Mouse (Mus musculus) lung, embryonic 15.5 days (tissue): ENCODE measurements at regions not wholly inside any gene's neighbourhood (a gene's known extent, or its start where the extent isn't known, plus 50 kb on each side); places are given as distances from the start of the nearest gene placed in this dataset.

Experiments
- ATAC-seq: fragments of 200-750 bp; cut with Nextera tagmentation; 2 replicates; pipeline ENCODE4 v1.8.0; 2017; ENCODE audit warnings: moderate number of reproducible peaks, borderline replicate concordance; ENCODE audit not compliant: low FRiP score, low TSS enrichment; ENCODE audit errors: extremely low read depth
- H3K27ac ChIP-seq: fragments of 300-500 bp; sonication (generic); 2 replicates; pipeline ENCODE4 v1.5.1; 2015; ENCODE audit warnings: moderate library complexity, mild to moderate bottlenecking, inconsistent platforms
- H3K27me3 ChIP-seq: fragments of 300-500 bp; sonication (generic); 2 replicates; pipeline ENCODE4 v1.6.1; 2015; ENCODE audit warnings: inconsistent platforms
- H3K36me3 ChIP-seq: fragments of 300-500 bp; sonication (generic); 2 replicates; pipeline ENCODE4 v1.6.1; 2015; ENCODE audit warnings: inconsistent platforms
- H3K4me1 ChIP-seq: fragments of 300-500 bp; sonication (generic); 2 replicates; pipeline ENCODE4 v1.6.1; 2015; ENCODE audit warnings: inconsistent platforms
- H3K4me2 ChIP-seq: fragments of 300-500 bp; sonication (generic); 2 replicates; pipeline ENCODE4 v1.6.1; 2015; ENCODE audit warnings: inconsistent platforms, mild to moderate bottlenecking, moderate library complexity
- H3K4me3 ChIP-seq: fragments of 300-500 bp; sonication (generic); 2 replicates; pipeline ENCODE4 v1.5.1; 2015; ENCODE audit warnings: mild to moderate bottlenecking, inconsistent platforms
- H3K9ac ChIP-seq: fragments of 300-500 bp; sonication (generic); 2 replicates; pipeline ENCODE4 v1.6.1; 2015; ENCODE audit warnings: inconsistent platforms
- H3K9me3 ChIP-seq: fragments of 300-500 bp; sonication (generic); 2 replicates; pipeline ENCODE4 v1.6.1; 2016; ENCODE audit warnings: inconsistent platforms
- WGBS: fragments of 180-500 bp; shearing (Covaris S2); methylation state at CpG from one replicate; pipeline ENCODE4 v1.1.7; 2015; 5-methylcytosine and 5-hydroxymethylcytosine counted together

- Histone ChIP-seq H3K9me3 (no peaks in the 10 kb centered on the region), H3K4me2 (no peak overlapping the region), H3K4me1 (peaks cover 19% of the 10 kb centered on the region), H3K36me3 (no peaks in the 10 kb centered on the region), H3K27me3 (no peaks in the 10 kb centered on the region), H3K27ac (no peak overlapping the region), H3K4me3 (no peak overlapping the region), H3K9ac (no peak overlapping the region)
- 14% methylated on average over 1 of the region's 1 CpGs for WGBS
- ATAC-seq, result peak; percentile 39; the same call in 1 of the 2 replicates
Measured at GRCm38 (mm10) chr12:9655794-9656193, 85.9 kb downstream of the Osr1 start.

- Histone ChIP-seq H3K4me3 (no peak overlapping the region), H3K4me1 (peaks cover 19% of the 10 kb centered on the region), H3K9ac (no peak overlapping the region), H3K27me3 (no peaks in the 10 kb centered on the region), H3K36me3 (no peaks in the 10 kb centered on the region), H3K4me2 (no peak overlapping the region), H3K27ac (peak overlapping the region; percentile 54), H3K9me3 (no peaks in the 10 kb centered on the region)
- 19% methylated on average over 3 of the region's 3 CpGs for WGBS
- ATAC-seq, result peak; percentile 57; the same call in 1 of the 2 replicates
Measured at GRCm38 (mm10) chr12:9656324-9656723, 86.4 kb downstream of the Osr1 start.

- no peak for ATAC-seq
Measured at GRCm38 (mm10) chr12:9657199-9657766, 87.4 kb downstream of the Osr1 start.

GRCm38 (mm10) chr12:9657793-9658192, 87.9 kb downstream of the Osr1 start:
- Histone ChIP-seq H3K4me3 (no peak overlapping the region), H3K9me3 (no peaks in the 10 kb centered on the region), H3K4me2 (no peak overlapping the region), H3K27me3 (no peaks in the 10 kb centered on the region), H3K9ac (no peak overlapping the region), H3K27ac (no peak overlapping the region), H3K36me3 (no peaks in the 10 kb centered on the region), H3K4me1 (peaks cover 19% of the 10 kb centered on the region)
- no peak for ATAC-seq
- 36% methylated on average over 8 of the region's 8 CpGs for WGBS

More at GRCm38 (mm10) chr12:9657199-9657766, 87.4 kb downstream of the Osr1 start:
- no peaks in the 10 kb centered on the region for H3K9me3 ChIP-seq
- no peak overlapping the region for H3K27ac ChIP-seq
- H3K4me3 ChIP-seq, result no peak overlapping the region
- H3K4me2 ChIP-seq, result no peak overlapping the region
- 11% methylated on average over 8 of the region's 8 CpGs for WGBS
- H3K4me1 ChIP-seq, result peaks cover 19% of the 10 kb centered on the region
- H3K36me3 ChIP-seq, result no peaks in the 10 kb centered on the region
- H3K9ac ChIP-seq, result no peak overlapping the region
- H3K27me3 ChIP-seq, result no peaks in the 10 kb centered on the region

GRCm38 (mm10) chr12:9660299-9660698, 90.4 kb downstream of the Osr1 start:
- WGBS, result 9% methylated on average over 1 of the region's 1 CpGs
- H3K9ac ChIP-seq, result no peak overlapping the region
- ATAC-seq, result no peak
- H3K9me3 ChIP-seq, result no peaks in the 10 kb centered on the region
- no peaks in the 10 kb centered on the region for H3K27me3 ChIP-seq
- H3K4me2 ChIP-seq, result no peak overlapping the region
- H3K27ac ChIP-seq, result no peak overlapping the region
- no peaks in the 10 kb centered on the region for H3K36me3 ChIP-seq
- peaks cover 19% of the 10 kb centered on the region for H3K4me1 ChIP-seq
- no peak overlapping the region for H3K4me3 ChIP-seq

- Histone ChIP-seq H3K36me3 (no peaks in the 10 kb centered on the region), H3K9me3 (no peaks in the 10 kb centered on the region), H3K4me1 (no peaks in the 10 kb centered on the region), H3K27me3 (no peaks in the 10 kb centered on the region), H3K27ac (no peak overlapping the region), H3K9ac (no peak overlapping the region), H3K4me3 (no peak overlapping the region), H3K4me2 (no peak overlapping the region)
- no peak for ATAC-seq
Measured at GRCm38 (mm10) chr12:9688776-9689175, 118.9 kb downstream of the Osr1 start.

GRCm38 (mm10) chr12:9689541-9689940, 119.6 kb downstream of the Osr1 start:
- no peak overlapping the region for H3K27ac ChIP-seq
- no peak overlapping the region for H3K4me3 ChIP-seq
- H3K9ac ChIP-seq, result no peak overlapping the region
- no peaks in the 10 kb centered on the region for H3K4me1 ChIP-seq
- H3K4me2 ChIP-seq, result no peak overlapping the region
- WGBS, result 80% methylated on average over 4 of the region's 4 CpGs
- ATAC-seq, result no peak
- H3K27me3 ChIP-seq, result no peaks in the 10 kb centered on the region
- no peaks in the 10 kb centered on the region for H3K36me3 ChIP-seq
- no peaks in the 10 kb centered on the region for H3K9me3 ChIP-seq

GRCm38 (mm10) chr12:9732921-9733320, 163.0 kb downstream of the Osr1 start:
- no peak overlapping the region for H3K27ac ChIP-seq
- 27% methylated on average over 1 of the region's 1 CpGs for WGBS
- H3K9ac ChIP-seq, result no peak overlapping the region
- H3K4me1 ChIP-seq, result no peaks in the 10 kb centered on the region
- no peak overlapping the region for H3K4me2 ChIP-seq
- no peaks in the 10 kb centered on the region for H3K36me3 ChIP-seq
- no peaks in the 10 kb centered on the region for H3K9me3 ChIP-seq
- no peak overlapping the region for H3K4me3 ChIP-seq
- no peaks in the 10 kb centered on the region for H3K27me3 ChIP-seq
- ATAC-seq, result peak; percentile 46; the same call in 1 of the 2 replicates

GRCm38 (mm10) chr12:9744709-9745395, 174.9 kb downstream of the Osr1 start:
- WGBS, result 25% methylated on average over 6 of the region's 6 CpGs
- no peaks in the 10 kb centered on the region for H3K36me3 ChIP-seq
- peaks cover 17% of the 10 kb centered on the region for H3K4me1 ChIP-seq
- H3K9me3 ChIP-seq, result no peaks in the 10 kb centered on the region
- no peaks in the 10 kb centered on the region for H3K27me3 ChIP-seq
- ATAC-seq, result peak; percentile 95
- no peak overlapping the region for H3K27ac ChIP-seq
- H3K9ac ChIP-seq, result no peak overlapping the region
- H3K4me2 ChIP-seq, result no peak overlapping the region
- no peak overlapping the region for H3K4me3 ChIP-seq

GRCm38 (mm10) chr12:9751261-9752078, 181.6 kb downstream of the Osr1 start:
- H3K4me2 ChIP-seq, result no peak overlapping the region
- H3K36me3 ChIP-seq, result no peaks in the 10 kb centered on the region
- ATAC-seq, result no peak
- H3K27ac ChIP-seq, result no peak overlapping the region
- no peaks in the 10 kb centered on the region for H3K4me1 ChIP-seq
- H3K27me3 ChIP-seq, result no peaks in the 10 kb centered on the region
- no peak overlapping the region for H3K4me3 ChIP-seq
- H3K9me3 ChIP-seq, result no peaks in the 10 kb centered on the region
- H3K9ac ChIP-seq, result no peak overlapping the region
- WGBS, result 81% methylated on average over 6 of the region's 6 CpGs

GRCm38 (mm10) chr12:9752079-9752450, 182.1 kb downstream of the Osr1 start:
- Histone ChIP-seq H3K36me3 (no peaks in the 10 kb centered on the region), H3K9me3 (no peaks in the 10 kb centered on the region), H3K27me3 (no peaks in the 10 kb centered on the region), H3K9ac (no peak overlapping the region), H3K4me1 (no peaks in the 10 kb centered on the region), H3K4me3 (no peak overlapping the region), H3K4me2 (no peak overlapping the region), H3K27ac (no peak overlapping the region)
- no peak for ATAC-seq
- 64% methylated on average over 6 of the region's 6 CpGs for WGBS

- Histone ChIP-seq H3K9me3 (no peaks in the 10 kb centered on the region), H3K4me1 (no peaks in the 10 kb centered on the region), H3K36me3 (no peaks in the 10 kb centered on the region), H3K9ac (no peak overlapping the region), H3K27me3 (no peaks in the 10 kb centered on the region), H3K4me2 (no peak overlapping the region), H3K4me3 (no peak overlapping the region), H3K27ac (no peak overlapping the region)
- WGBS, result 46% methylated on average over 1 of the region's 1 CpGs
- no peak for ATAC-seq
Measured at GRCm38 (mm10) chr12:9756411-9756810, 186.5 kb downstream of the Osr1 start.
